Mouse (Mus musculus) right cerebral cortex, adult 2 months (tissue): Measurements from ENCODE around the gene Csmd2.

Experiments
- DNase-seq, 2 experiments: peaks; one replicate each; pipeline ENCODE4 v3.0.0; 2021 to 2022; ENCODE audit warnings: low spot score in 2 of 2

The Csmd2 gene

DNA sequence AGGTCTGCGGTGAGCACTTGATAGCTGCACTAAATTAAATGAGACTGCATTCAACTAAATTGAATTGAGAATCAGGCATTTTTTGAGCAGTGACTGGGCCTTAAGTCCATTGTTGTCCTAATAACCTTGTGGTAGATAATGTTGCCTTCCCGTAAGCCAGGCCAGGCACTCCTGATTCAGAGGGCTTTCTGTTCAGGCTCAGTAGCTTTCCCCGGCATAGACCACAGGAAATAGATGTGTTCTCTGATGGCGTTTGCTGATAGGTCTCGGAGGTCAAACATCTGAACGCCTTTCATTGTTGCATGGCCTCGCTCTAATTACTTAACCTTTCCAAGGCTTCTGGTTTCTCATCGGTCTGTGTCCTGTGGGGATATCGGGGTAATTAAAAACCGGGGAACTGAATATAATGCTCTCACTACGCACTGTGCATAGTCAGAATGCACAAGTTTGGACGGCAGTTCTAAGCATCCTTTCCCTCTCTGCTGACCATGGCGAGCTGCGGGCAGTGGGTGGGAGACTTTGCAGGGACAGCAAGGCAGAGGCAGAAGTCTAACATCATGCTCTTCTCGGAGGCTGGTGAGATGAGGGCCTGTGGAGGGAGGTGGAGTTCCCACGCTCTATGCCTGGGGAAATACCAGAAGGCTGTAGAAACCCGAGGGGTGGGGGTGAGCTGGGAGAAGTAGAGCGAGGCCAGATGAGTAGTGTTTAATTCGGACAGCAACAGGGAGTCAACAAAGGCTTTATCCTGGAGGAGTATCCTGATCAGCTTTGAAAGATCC lies 253.6 kb downstream of the Csmd2 start:
- DNase-seq, result no peak

DNA sequence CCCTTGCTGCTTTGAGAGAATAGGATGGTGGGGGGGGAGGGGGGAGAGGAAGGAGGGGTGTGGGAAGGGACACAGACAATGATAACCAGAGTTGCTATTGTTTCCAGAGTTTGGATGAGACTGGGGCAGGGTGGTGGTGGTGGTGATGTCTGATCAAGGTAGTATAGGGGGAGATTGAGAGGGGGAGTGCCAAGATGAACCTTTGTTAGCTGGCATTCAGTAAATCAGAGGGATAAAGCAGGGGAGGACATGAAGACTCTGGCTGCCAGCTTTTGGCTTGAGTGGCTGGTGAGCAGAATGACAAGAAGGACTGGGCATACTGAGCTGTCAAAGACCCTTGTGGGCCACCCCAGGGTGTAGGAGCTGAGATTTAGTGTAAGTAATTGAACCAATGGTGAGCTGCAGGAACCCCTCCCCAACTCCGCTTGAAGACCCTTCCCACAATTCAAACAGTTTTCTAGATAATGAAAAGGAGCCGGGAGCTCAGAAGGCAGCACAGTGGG lies 254.2 kb downstream of the Csmd2 start:
- no peak for DNase-seq

DNA sequence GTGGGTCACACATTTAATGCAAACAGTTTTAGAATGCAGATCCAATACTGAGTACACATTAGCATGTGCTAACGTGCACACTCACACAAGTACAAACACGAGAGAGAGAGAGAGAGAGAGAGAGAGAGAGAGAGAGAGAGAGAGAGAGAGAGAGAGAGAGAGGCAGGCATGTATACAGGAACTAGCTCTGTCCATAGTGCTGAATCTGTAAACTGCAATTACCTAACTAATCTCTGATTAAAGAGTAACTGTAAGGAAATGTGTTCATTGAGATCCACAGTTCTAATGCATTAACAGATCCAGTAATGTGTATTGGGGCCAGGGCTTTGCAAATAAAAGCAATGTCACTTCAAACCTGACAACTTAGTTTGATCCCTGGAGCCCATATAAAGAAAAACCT lies 257.5 kb downstream of the Csmd2 start:
- DNase-seq, result no peak

DNA sequence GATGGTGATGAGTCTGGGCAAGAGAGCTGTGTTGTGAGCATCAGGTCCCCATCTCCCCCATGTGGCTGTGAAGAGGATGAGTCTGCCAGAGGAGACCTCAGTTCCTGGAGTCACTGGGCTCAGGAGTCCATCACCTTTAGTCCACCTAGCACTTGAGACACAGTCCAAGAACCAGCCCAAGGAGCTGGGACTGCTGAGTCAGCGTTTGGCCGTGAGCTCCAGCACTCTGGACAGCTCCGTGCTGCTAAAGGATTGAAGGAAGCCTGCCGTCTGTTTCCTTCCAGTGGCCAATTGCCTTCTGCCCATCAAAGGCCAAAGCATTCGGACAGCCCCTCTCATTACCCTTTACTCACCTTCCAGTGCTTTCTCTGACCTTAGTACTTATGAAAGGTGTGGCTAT lies 261.0 kb downstream of the Csmd2 start:
- DNase-seq, result no peak

DNA sequence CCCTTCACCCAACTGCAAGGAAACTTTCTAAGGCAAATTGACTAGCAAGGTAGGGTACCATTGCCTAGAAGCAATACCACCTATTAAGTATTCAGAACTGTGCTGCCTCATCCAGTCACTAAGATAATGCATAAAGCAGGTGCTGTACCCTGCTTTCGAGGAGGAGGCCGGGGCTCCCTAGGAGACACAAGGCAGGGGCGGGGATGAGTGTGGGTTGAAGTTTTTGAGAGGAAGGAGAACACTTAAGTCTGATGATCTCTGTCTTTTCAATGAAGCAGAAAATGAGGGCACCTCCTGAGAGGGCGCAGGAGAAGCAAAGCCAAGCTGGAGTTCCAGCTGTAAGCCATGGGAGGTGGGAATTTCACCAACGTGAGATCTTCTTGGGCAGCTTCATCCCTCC lies 271.6 kb downstream of the Csmd2 start:
- DNase-seq, result peak in 1 of 2 experiments; percentile 27

DNA sequence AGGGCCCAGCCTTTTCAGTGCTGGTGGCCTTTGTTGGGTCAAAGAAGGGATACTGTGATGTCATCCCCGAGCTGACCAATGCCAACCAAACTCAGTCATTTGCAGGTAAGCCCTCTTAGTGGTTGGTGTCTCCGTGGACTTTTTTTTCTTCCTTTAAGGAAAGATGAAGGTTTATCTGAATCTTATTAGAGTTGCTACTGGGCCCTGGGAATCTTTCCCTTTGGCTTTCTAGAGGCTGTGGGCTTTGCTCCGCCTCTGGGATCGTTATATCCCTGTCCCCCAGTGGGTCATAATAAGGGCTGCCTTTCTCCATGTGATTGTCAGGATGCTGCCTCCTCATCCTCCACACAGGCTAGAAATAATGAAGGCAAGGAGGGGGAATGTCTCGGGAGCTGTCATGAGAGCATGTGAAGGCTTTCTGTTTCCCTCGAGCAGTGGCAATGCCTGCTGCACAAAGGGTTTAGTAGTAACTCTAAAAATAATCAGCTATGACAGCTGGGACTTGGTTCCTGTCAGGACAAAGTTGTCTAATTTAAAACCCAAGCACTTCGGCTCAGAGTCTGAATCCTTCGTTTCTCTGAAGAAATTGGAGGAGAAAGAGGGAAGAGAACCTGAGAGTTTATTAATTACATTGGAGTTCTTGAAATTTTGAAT lies 273.4 kb downstream of the Csmd2 start, which contains the start of gene Hmgb4:
Hmgb4 (minus strand) TSS at position 51 of the 654 bp plus-strand sequence.
- DNase-seq, result peak in 1 of 2 experiments; percentile 16

DNA sequence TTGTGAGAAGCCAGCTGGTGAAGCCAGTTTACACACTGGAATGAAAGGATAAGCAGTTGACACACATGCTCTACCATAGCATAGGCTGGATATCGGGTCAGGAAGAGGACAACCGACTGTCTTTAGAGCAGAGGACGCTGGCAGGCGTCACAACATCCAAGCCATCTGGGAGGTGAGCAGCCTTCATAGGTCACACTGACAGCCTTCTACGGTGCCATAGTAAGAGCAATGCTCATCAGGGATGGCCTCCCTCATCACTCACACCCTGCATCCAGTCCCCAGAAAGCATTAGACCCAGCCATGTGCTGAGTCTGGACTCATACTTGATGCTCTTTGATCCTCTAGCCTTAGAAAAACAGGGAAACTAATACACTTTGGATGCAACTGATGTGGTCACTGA lies 276.8 kb downstream of the Csmd2 start:
- no peak for DNase-seq

DNA sequence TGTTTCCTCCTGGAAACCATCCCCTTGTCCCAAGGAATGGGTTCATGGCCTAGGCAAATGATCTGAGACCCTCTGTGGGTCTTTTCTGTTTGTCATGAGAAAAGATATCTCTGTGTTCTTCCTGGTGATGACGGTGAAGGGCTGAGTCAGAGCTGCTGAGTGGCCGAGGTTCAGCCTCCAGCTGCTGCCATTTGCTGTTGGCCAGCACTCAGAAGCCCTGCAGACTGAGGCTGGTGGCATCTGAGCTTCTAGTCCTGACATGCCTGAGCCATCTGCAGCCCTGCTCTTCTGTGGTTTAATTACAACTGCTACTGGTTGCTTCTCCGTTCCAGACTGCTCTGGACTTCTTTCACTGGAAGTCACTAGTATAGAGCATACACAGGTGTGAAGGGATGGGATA lies 277.7 kb downstream of the Csmd2 start:
- DNase-seq, result no peak

DNA sequence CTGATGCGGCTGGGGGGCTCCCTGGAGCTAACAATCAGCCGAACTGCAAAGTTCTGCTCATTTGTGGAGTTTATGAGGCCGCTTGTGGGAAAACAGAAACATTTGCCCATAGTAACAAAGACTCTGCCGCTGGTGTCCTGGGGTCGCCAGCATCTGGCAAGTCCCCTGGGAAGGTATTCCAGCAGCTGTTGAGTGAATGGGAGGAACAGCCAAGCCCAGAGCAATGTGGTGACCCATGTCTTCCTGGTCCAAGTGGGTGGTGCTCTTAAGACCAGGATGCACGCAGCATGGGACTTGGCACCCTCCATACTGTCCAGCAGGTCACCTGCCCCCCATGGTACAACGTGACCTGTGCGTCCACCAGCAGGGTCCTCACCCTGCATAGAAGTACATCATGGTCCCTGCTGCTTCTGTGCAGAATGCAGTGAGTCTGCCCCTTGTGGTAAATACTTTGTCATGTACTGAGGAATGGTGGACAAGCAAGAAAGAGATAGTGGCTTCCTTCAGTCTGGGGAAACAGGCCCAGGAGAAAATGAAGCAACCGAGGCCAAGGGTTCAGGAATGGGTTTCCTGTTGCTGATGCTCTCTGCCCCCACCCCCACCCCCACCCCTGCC lies 281.7 kb downstream of the Csmd2 start:
- no peak for DNase-seq

DNA sequence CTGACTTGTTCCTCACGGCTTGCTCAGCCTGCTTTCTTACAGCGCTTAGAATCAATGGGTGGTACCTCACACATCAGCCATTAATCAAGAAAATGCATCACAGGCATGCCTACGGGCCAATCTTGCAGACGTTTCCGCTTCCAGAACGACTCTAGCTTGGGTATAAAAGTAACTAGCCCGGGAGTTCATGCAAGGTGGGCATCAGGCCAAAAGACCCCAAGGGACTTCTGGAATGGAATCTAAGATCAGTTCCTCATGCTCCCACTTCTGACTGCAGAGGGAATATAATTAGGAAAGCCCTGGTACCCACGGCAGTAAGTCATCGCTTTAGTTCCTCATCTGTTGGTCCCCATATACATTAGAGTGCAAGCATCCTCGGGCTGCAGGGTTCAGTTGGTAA lies 282.5 kb downstream of the Csmd2 start:
- no peak for DNase-seq

DNA sequence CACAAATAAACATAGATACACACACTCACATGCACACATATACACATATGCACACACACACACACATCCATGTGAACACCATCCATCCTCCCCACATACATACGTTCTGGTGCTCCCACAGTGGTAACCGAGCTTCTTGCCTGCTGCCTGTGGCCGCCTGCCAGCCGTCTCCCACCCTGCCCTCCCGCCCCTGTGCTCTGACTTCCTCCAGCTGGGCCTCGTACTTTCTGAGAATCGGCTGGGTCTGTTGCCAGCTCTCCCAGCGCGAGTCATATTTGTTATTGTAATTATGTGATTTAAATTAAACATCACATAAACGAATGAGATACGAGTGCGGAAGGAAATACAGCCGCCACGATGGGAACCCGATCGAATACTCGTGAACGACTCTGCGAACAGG lies 283.3 kb downstream of the Csmd2 start:
- DNase-seq, result peak in 1 of 2 experiments; percentile 25

DNA sequence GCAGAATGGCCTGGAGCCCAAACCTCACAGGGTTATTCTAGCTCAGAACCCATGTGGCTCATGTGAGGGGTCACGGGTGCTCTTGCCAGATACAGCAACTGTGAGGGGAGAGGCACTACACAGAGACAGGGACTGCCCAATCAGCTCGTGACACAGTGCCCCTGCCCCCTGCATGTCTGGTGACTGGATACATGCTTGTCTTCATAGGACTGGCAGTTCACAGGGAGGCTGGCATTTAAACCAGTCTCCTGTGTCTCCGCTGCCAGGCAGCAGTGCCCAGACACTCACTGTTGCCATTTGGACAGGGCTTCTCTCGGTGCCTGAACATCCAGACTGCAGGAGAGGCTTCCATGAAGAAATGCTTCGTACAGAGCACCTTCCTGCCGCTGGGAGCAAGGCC lies 284.8 kb downstream of the Csmd2 start:
- DNase-seq, result no peak

DNA sequence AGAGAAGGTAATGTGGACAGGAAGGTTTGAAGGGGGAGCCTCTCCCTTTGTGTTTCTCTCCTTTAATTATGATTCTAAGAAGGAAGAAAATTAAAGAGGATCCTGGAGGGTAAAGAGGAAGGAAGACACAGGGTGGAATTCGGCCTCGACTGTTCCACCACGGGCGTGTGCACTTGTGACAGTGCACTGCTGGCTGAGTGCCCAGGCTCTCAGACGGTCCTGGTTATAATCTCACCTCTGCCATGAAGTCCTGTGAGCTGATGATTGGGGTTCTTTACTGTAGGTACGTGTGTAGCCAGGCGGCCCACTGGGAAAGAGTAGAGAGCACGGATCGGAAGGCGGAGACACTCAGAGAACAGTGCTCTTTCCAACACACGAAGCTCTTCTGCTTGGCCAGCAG lies 285.5 kb downstream of the Csmd2 start:
- no peak for DNase-seq

DNA sequence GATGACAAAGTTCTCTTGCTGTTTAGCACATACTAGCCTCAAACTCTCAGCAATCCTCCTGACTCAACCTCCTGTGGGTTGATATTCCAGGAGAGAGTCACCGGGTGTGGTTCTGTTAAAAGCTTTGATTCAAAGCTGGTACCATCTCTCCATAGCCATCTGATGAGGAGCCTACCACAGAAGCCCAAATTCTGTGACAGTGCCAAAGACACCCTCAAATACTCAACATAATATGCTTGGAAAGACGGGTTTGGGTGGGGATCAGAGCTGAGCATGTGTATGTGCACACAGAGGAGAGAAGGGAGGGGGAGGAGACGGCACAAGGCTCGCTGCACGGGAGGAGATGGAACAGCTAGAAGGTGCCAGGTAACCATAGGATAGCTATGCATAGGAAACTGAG lies 287.5 kb downstream of the Csmd2 start:
- no peak for DNase-seq

DNA sequence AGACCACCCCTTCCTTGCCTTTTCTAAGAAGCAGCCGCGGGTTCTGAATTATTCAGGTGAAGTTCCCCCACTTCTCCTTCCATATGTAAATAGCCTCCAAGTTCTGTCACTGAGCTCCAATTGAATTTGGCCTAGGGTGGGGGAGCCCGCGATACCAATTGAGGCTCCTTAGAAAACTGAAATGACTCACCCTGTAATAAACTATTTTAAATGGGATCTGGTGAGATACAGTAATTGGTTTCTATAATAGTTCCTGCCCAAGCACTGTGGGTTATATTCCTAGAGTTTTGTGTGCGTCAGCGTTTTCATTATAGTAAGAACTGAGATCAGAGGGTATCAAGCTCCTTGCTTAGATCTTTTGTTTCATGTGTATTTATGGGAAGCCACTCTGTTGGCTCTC lies 287.9 kb downstream of the Csmd2 start:
- no peak for DNase-seq

DNA sequence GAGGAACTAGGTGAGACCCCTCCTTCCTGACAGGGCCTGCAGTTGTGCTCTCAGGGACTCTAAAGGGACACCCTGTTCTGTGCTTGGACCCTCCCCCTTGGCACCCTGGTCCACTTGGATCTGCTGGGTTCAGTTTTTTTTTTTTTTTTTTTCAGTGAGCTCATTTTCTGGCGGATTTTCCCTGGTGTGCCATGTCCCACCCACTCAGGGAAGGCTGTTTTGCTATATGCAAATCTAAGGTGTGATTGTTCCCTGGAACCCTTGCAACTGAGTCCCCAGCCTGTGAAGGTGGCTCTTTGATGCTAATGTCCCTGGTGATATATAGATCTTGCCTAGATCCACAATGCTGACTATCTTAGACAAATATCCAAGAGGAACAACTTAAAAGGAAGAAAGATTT lies 297.4 kb downstream of the Csmd2 start:
- no peak for DNase-seq

DNA sequence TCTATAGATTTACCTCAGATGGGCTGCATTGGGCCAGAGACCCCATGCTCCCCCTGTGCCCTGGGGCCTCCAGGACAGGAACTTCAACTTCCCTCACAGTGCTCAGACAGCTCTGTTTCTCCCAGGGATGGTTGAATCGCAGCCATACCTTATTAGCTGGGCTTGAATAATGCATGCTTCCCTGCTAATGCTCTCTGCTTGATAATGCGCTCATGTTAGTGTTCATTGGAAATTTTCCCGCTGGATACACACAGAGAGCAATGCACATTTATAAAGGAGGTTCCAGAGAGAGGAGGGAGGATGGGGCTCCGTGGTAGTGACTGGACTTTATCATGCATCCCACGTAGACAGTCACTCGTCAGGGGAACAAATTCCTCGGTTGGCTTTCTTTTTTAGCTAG lies 300.4 kb downstream of the Csmd2 start:
- DNase-seq, result no peak

DNA sequence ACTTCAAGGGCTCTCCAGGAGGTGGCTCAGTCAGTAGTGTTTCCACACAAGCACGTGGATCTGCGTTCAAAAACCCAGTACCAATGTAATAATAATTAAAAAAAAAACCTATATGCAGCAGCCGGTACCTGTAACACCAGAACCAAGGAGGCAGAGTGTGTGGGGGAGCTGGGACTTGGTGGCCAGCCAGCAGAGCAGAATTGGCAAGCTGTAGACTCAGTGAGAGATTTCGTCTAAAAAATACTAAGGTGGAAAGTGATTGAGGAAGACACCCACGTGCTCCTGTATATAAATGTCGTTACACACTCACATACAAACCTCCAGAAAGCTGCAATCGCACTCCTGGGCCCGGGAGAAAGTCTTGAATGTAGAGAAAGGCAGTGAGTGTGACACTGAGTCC lies 316.4 kb downstream of the Csmd2 start:
- DNase-seq, result peak; percentile 79

DNA sequence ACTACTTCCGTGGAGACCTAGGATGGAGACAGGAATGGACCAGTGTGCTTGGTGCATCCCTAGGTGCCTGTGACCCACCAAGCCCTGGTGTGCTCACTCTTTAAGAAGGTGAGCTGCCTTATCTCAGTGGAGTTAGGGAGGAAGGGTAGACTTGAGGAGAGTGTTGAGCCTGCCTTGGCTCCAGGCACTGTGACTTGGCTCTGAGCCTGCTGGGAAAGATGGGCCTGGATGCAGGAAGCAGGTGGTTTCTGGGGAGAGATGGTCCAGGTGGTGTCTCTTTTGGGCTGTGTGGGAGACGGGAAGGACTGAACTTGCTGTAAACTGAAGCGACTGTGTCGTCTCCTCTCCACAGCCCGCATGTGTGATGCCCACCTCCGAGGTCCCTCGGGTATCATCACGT lies 318.4 kb downstream of the Csmd2 start:
- no peak for DNase-seq

DNA sequence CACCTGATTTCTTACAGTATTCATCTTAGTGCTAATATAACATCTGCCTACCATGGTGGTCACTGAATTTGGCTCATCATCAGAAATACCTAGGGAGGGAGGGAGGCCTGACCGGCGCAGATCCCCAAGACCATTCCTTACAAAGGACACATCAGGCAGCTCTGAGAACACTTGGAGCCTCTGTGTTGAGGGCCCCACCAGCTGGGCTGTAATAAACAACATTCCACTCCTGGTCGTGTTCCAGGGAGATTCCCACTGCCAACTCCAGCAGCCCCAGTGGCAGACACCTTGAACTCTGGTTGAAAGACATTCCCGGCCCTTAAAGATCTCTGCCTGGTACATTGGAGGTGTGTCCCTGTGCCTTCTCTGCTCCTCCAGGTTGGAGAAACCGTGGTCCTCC lies 327.7 kb downstream of the Csmd2 start:
- no peak for DNase-seq

DNA sequence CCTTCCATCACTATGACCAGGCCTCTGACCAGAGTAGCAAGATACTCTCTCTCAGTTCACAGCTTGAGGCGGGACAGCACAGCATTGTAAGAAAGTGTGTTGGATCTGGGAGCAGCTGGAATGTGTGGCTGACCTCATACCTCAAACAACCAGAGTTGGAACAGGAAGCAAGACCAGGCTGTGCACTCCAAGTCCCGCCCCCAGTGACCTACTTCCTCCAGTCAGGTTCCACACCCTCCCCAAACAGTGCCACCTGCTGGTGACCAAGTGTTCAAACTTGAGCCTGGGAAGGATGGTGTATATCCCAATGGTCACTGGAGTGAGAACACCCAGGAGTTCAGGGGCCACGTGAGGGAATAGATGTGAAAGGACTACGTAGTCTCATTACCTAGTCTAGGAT lies 330.3 kb downstream of the Csmd2 start:
- DNase-seq, result no peak

DNA sequence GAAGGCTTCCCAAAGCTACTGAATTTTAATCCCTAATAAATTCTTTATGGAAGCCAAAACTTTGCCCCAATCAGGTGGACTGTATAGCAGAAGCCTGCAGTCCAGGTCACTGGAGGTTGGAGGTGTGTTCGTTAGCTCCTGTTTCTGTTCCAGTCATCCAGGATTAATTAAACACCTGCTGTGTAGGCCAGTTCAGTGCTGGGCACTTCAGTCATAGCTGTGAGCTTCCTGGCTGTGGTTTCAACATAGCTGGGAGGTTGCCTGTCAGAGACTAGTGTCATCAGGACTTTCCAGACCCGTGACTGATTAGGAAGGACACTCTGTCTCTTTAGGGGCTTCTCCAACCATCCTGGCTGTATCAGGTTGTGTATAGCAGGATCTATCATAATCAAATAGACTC lies 337.9 kb downstream of the Csmd2 start:
- no peak for DNase-seq

DNA sequence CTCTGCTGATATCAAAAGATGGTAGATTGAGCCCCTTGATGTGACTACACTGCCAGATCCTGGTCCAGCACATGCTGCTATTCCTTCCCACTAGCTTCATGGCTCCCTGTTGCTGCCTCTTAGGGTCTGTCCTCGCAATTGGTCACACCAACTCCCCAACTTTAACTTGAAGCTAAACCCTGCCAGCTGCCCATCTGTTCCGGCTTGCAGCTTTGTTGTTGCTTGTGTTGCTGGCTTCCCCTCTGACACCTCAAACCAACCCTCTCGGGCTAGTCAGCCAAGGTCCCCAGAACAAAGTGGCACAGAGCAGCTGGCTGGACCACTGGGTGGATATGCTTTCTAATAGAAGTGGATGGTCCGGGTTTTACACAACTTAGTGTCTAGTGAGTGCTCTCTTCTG lies 339.1 kb downstream of the Csmd2 start:
- DNase-seq, result no peak
